Mouse (Mus musculus) heart, postnatal 14 days (tissue): ENCODE data around the gene Btrc. TPM values are rescaled to one million over a fixed set of nuclear protein-coding genes. Genes with fewer than 3 reads are reported as not detected.

ENCODE experiments used
- DNase-seq, 2 experiments: peaks; one replicate each; pipeline ENCODE4 v3.0.0; 2021 to 2022
- intact Hi-C: fragments of 180-260 bp; cut with DNase I; formaldehyde crosslinking; loops from one replicate; pipeline ENCODE4 v1.15.1; 2025
- total RNA-seq, 2 experiments: library from RNA; stranded (reverse); gene quantifications; 2 replicates each; pipeline ENCODE4 v1.2.3; 2021

Btrc gene
- total RNA-seq, 2 experiments from 2014 or later: 20.1 to 20.8 TPM

DNA sequence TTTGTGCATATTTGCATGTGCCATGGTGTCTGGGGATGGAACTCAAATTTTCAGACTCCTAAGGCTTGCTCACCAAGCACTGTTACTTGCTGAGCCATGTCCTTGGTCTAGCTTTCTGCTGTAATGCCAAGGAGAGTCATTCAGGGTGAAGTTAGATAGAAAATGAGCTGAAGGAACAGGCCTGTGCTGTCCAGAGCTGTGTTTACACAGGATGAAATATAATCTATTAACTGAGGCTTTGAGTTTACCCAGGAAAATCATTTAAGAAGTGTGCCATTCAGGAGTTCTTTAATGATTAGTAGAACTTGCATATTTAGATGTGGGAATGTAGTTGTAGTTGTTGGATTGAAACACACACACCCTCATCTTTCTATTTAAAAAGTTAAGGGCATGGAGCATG is 54.1 kb downstream of the Btrc start:
- no peak for DNase-seq
- intact Hi-C loops: no loop called here

DNA sequence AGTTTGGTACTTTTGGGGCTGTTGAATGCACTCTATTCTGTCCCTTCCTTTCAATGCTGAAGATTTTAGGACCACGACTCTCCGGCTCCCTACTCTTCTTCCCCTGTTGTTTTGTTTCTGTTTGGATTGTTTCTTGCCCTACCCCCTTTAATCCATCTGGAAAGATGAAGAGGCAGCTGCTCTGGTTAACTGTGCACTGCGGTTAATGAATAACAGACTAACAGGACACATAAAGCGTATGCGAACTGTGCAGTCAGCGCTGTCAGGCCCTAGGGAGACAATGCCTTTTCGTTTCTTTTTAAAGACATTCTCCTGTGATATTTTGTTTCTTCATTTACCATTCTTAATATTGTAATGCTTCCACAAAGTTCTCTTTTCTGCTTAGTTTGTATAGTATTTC is 58.7 kb downstream of the Btrc start:
- intact Hi-C loops: no loop called here
- no peak for DNase-seq

DNA sequence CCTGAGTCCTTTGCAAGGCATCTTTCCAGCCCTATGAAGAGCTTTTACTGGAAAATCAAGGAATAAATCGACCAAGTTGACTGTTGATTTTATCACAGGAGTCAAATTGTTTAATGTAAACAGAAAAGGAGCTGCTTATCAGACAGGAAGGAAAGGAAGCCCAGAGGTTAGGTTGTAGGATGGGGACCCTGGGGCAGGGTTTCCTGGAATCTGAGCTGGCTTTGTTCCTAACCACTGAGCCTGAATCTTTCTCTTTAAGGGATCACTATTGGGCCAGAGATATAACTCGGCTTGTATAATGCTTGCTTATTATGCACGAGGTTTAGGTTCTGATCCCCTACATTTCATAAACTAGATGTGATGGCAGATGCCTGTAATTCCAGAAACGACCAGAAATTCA is 64.6 kb downstream of the Btrc start:
- DNase-seq: no peak
- intact Hi-C loops: loop anchor here (5.0 kb wide), 1 partner anchor 41 kb away; no protein-coding TSS in a partner anchor

DNA sequence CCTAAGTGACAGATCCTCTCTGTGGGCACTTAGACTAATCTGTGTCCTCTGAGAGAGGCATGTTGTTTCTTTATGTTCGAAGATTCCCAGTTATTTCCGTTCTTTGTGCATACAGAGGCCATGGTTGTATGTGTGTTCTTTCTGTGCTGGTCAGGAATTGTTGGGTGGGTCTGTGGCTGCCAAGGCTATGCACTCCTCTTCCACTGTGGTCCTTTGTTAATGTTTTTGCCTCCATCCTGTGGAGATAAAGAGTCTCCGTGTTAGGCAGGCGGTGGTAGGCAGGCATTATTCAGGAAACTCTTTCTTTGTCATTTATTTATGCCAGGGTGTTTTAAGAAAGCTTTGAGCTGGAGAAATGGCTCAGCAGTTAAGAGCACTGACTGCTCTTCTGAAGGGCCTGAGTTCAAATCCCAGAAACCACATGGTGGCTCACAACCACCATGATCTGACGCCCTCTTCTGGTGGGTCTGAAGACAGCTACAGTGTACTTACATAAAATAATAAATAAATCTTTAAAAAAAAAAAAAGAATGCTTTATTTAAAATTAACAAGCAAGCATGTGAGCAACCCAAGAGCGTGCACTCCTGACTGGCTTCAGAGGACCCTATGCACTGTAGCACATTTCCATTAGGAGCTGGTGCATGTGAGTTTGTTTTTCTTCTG is 67.6 kb downstream of the Btrc start:
- DNase-seq: no peak
- intact Hi-C loops: no loop called here

DNA sequence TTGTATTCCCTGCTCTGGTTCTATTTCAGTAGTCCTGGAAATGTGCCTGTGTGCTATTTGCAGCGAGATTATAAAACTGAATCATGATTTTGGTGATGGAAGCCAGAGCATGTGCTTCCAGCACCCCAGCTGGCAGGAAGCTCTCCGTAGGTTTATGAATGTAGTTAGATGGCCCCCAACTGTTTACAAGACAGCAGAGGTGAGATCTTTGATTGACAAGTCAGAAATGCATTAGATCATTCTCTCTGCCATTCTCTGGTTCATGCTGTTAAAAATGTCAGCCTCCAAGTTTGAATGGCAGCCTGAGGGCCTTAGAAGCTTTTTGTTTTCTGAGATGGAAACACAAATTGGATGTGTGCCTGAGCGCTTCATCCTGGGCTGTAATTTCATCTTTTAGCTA is 68.8 kb downstream of the Btrc start:
- intact Hi-C loops: loop anchor here (2.0 kb wide), 1 partner anchor 72 kb away; no protein-coding TSS in a partner anchor
- DNase-seq: no peak

DNA sequence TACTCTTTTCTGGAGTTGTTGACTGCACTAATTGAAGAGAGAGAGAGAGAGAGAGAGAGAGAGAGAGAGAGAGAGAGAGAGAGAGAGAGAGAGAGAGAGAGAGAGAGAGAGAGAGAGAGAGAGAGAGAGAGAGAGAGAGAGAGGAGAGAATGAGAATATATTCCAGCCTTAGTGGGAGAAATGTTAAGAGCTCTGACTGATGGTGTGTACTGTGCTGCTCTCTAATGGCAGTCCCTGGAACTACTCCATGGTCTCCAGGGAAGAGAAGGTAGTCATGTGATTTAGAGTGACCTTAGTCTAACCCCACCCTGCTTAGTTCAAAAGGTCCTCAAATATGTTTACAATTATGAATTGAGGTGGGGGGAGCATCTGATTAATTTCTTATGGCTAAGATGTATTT is 72.5 kb downstream of the Btrc start:
- intact Hi-C loops: loop anchor here (2.0 to 5.0 kb wide), 4 partner anchors 106 to 215 kb away; partner anchors contain the start of gene Lbx1
- peak; percentile 67 to 74 for DNase-seq

DNA sequence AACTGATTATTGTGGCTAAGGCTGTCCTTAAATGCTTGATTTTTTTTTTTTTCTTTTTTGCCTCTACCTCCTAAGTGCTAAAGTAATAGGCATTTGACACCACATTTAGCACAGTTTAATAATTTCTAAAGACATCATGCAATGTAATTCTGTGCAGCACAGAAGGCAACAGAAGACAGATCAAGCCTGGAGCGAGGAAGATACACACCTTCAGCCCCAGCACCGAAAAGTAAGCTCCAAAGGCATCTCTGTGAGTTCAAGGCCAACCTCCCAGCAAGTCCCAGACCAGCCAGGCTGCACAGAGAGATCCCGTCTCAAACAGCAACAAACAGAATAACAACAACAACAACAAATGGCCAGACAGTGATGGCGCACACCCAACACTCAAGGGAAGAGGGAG is 73.6 kb downstream of the Btrc start:
- DNase-seq: no peak
- intact Hi-C loops: loop anchor here (2.0 to 5.0 kb wide), 4 partner anchors 105 to 216 kb away; partner anchors contain the start of gene Lbx1

DNA sequence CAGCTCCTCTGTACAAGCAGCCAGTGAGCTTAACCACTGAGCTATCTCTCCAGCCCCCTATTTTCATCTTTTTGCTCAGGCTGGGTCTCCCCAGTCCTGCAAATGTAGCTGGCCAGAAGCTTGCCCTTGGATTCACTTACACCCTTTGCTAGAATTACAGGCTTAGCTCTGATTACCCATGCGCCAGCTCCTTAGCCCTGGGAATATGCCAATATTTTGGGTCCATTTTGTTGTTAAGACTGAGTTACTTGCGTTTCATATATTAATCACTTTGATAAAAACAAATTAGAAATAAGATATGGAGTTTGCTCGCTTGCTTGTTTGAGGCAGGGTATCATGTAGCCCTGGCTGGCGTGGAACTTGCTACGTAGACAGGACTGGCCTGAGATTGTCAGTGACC is 74.7 kb downstream of the Btrc start:
- DNase-seq: no peak
- intact Hi-C loops: loop anchor here (5.0 kb wide), 3 partner anchors 104 to 201 kb away; partner anchors contain the start of gene Lbx1

DNA sequence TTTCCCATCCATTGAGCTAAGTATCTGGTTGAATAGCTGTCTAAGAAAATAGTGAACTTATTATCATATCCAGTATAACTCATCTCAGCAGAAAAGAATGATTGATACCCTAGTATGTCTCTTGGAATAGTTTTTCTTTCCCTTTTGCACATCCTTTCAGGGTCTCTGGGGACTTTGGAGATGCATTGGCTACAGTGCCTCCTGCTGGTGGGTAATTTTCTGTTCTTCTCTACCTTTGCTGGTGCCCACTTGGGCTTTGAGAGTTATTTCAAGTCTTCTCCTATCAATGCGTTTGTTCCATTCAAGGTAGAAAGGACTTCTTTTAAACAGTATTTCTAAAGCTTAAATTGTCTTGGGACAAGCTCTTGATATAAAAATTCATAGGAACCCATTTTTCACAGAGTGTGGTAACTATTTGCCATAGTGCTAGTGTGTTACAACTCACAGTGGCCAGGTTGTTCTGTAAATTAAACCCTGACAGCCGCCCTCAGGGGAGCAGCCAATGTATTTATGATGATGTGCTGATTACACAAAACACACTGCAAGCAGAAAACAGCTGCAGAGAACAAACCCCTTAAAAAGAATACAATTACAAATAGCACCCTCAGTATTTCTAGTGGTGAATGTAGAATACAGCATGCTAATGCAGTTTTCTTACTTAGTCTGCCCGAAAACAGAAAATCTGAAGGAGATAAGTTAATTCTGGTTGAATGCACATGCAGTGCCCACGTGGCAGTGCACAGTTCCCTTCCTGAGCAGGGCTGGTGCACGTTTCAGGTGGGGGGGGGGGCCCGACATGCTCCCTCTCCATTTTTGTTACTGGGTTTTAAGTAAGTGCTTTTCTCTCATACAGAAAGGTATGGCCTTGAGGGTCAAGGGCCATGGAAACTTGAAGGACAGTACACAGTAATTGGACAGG is 75.7 kb downstream of the Btrc start:
- intact Hi-C loops: loop anchor here (5.0 kb wide), 3 partner anchors 103 to 202 kb away; partner anchors contain the start of gene Lbx1
- peak in 1 of 2 experiments; percentile 12 for DNase-seq

DNA sequence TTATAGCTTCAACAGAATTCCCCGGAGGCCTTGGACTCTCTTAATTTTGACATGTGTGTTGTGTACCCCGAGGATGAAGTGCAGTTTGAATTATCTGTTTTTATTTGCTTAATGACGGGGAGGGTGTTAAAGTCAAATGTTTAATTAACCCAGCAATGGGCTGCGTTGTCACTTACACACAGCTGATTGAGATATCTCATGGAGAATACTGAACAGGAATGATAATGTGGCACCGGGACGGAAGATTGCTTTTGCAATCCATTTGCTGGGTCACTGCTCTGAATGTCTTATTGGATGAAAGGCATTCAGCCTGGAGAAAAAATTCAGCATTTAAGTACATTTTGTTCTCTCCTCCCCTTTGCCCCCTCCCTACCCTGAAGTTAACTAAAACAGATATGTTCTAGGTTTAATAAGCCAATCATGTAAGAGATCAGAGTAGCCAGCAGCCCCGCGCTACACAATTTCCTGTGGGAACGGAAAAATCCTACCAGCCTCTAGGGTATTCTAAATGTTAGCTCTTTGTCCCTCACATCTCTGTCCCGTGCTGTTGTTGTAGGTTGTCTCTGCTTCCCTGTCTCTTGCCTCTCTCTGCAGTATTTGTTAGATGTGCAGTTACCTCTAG is 77.1 kb downstream of the Btrc start:
- intact Hi-C loops: no loop called here
- DNase-seq: peak; percentile 20 to 25

DNA sequence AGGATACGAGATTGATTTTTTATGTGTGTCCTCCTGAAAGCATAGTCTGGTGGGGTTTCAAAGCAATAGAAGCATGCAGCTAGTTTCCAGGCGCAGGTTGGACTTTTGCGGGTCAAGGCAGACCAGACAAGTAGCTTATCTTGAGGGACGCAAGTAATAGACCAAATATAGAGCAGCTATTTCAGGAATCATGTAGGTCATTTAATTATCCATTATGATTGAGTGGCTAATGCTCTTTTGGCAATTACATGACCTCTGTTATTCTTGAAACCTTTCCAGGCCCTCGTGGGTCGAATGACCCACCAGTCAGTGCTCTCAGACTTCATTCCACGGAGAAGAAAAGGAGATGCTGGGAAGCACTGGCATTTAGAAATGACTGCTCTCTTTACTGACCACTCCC is 78.2 kb downstream of the Btrc start:
- intact Hi-C loops: no loop called here
- DNase-seq: no peak

DNA sequence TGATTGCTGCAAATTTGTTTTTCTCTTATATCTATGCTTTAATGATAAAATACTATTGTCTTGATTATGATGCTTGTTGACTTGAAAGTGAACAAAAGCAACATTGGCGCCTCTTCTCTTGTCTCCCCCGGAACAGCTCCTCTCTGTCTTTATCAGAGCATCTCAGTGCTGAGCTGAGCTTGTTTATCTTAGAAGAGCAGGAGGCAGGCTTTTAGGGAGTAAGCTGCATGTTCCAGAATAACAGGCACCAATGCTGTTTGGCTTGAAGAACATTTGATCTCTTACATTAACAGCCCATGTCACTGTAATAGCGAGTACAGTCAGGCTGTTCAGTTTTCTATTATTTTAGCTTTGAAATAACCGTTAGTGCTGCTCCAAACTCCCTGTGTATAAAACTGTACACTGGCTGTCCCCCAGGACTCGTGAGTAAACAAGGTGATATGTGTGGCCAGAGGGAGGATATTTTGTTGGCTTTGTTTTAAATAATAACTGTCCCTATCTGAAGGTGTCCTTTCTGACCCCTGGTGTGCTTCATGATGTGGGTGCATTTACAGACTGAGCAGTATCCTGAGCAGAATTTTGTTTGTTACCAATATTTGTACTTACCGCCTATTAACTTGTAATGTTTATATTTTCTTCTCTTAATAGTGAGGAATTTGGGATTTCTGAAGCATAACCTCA is 81.9 kb downstream of the Btrc start:
- no peak for DNase-seq
- intact Hi-C loops: no loop called here

DNA sequence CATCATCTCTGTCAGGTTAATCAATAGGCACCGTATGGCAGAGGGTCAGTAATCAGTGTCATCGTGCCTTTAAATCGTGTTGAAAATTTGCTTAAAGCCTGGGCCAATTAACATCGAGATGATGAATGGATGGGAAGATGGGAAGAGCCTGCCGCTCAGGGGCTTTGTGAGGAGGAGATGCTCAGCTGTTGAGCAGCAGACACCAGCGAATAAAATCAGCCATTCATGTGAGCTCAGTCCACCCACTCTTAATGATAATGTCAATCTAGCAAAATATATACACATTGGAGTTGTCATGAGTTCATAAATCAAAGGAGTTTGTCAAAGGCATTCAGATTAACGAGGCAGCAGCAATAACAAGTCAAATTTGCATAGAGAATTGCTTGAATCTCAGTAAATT is 83.1 kb downstream of the Btrc start:
- DNase-seq: no peak
- intact Hi-C loops: no loop called here

DNA sequence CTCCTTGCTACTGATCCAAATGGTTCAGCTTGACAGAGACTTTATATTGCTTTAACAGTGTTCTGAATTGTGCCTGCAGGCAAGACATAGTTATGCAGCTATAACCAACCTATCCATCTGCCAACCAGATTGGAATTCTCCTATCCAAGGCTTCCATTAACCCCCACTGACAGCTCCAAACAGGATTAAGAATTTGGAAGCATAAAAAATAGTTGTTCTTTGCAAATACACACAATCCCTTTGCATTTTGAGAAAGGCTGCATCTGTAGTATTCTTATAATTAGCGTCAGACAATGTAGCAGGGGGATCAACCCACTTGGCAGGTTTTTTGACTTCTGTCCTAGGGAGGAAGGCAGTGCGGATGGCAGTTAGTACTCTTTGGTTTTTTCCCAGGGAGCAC is 83.7 kb downstream of the Btrc start:
- no peak for DNase-seq
- intact Hi-C loops: no loop called here

DNA sequence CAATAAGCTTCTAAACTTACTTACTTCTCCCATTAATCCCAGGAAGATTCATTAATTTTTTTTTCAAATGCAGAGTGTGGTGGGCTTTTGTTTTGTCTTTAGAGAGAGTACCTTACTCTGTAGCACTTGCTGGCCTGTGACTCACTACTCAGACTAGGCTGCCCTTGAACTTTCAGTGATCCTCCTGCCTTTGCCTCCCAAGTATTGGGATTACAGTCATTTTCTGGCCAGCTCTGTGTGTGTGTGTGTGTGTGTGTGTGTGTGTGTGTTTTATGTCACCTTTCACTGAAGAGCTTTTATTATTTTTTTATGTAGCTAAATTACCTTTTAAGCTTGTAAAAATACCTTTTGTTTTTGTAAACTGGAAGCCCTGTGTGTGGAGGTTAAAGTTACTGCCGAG is 84.4 kb downstream of the Btrc start:
- intact Hi-C loops: no loop called here
- no peak for DNase-seq

DNA sequence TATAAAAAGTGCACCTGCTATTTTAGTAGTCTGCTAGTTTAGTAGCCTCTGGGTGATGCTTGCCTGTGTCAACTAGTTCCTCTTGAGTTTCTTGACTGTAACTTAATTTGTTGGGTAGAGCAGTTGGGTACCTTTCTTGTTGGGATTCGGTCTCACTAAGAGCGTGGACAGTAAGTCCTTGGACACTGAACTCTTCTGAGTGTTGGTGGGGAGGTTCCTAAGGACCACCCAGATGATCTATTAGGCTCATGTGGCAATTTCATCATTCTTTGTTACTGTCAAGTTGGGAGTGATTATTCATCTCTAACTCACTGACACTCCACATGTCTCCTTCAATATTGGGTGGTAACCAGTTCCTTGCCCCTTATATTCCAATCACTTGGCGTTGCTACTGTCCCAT is 90.9 kb downstream of the Btrc start:
- intact Hi-C loops: loop anchor here (5.0 kb wide), 1 partner anchor 73 kb away; no protein-coding TSS in a partner anchor
- no peak for DNase-seq

DNA sequence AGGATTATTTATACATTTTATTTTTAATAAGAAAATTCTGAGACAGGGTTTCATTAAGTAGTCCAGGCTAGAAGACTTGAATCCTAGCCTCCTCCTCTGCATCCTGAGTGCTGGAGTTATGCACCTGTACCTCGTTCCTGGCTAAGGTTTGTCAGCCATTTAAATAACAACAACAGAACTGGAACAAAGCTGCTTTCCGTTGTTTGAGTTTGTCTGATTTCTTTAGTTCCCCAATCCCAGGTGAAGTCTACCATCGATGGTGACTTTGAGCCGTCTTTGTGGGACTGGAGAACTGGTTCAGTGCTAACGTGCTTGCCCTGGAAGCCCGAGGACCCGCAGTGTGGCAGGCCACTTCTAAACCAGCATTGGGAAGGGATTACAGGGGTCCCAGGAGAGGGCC is 93.4 kb downstream of the Btrc start:
- no peak for DNase-seq
- intact Hi-C loops: no loop called here

DNA sequence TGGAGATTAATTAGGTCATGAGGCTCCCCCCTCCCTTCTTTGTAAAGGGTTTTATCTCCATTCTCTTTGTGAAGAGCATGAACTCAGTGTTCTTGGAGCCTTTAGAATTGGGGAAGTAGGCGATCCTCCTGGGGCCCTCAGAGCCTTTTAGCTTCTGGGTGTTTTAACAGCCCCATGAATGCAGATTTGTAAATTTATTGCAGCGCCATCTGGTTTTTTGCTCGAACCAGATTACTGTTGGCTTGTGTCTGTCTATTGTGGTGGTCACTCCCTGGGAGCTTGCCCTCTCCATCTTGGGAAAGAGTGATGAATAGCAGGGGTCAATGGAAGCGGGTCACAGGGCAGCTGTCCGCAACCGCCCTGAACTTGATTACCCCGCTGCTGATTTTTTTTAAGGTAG is 95.2 kb downstream of the Btrc start:
- intact Hi-C loops: no loop called here
- DNase-seq: peak; percentile 15 to 30

DNA sequence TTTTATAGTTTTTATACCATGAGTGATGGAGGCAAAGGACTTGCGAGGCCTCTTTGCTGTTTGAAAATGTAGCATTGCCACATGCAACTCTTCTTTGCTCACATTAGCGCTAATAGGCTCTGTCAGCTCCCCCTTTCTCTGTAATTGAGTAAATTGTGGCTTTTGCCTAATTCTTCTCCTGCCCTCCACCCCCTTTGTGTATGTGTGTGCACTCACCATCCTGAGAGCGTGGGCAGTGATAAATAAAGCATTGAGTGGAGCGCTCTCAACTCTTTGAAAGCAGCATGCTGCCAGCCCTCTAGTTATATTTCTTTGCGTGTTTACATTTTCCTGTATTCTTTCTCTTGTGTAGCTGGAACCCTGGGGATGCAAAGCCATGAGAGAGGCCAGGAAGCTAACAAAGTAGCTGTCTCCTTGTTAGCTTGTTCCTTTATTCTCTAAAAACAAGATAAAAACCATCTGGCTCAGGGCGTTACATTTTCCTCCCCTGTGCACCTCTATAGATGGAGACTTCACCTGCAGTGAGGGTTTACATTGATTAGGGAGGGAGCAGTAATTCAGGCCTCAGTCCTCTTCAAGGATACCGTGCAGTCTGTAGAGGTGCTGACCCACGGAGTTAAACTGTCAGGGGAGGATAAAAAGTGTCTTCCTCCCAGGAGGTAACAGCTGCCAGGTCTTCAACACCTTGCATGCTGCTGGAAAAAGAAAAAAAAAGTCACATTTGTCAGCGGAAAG is 96.6 kb downstream of the Btrc start:
- intact Hi-C loops: no loop called here
- no peak for DNase-seq
